ENCODE assay signal across 8 mouse cellular contexts in genomic region chr10:54169320-54169719, GRCm38 (mm10).
DNase-seq lines count a peak whose midpoint lies in the region; ATAC-seq and TF ChIP-seq lines count a peak whose summit lies in the region.
"Had no signal": no experiment of that assay in that cellular context is flagged by ENCODE, and none has a peak within 500 bp of the region (broad histone marks: within the 10 kb centered on the region; RNA-seq: fewer than 3 reads in every experiment).

No protein-coding gene starts in this region.

- no peak overlapping the region for H3K4me3 ChIP-seq in kidney, adult 2 months (ENCODE audit: insufficient read depth, low read depth, low read length)
- H3K4me3 ChIP-seq: embryonic facial prominence, embryonic 15.5 days had no signal

- H3K36me3 ChIP-seq in kidney, adult 2 months (ENCODE audit: control insufficient read depth, insufficient read depth, low read length): no peaks in the 10 kb centered on the region
- H3K36me3 ChIP-seq: embryonic facial prominence, embryonic 15.5 days had no signal

- WGBS in kidney, adult 2 months: 64% methylated on average over 7 of the region's 7 CpGs

- no peaks in the 10 kb centered on the region for H3K27me3 ChIP-seq in kidney, adult 2 months (replicated peaks; ENCODE audit: control insufficient read depth, insufficient read depth, low read length)
- H3K27me3 ChIP-seq: embryonic facial prominence, embryonic 15.5 days had no signal

- no peak for ATAC-seq in frontal cortex, adult (ENCODE audit: low TSS enrichment)

- intact Hi-C loops in left cerebral cortex, postnatal 4 days (cut with DNase I): no loop called here
- intact Hi-C loops in left cerebral cortex, postnatal 10 days (cut with DNase I): no loop called here

- no peak overlapping the region for H3K27ac ChIP-seq in kidney, adult 2 months (ENCODE audit: insufficient read depth, low read depth, low read length)
- H3K27ac ChIP-seq: embryonic facial prominence, embryonic 15.5 days had no signal

- TF ChIP-seq POLR2A in kidney, adult 2 months (IDR thresholded peaks at IDR 0.05; ENCODE audit: low read depth, low read length): no peak

- TF ChIP-seq CTCF in kidney, adult 2 months (conservative IDR thresholded peaks at IDR 0.05; ENCODE audit: insufficient read depth, insufficient read length, low read depth, low read length): no peak

- no peaks in the 10 kb centered on the region for H3K4me1 ChIP-seq in kidney, adult 2 months (ENCODE audit: control insufficient read depth, insufficient read depth, low read length)

- DNase-seq in left cerebral cortex, postnatal 4 days: peak; percentile 40
- no peak for DNase-seq in left cerebral cortex, postnatal 10 days (ENCODE audit: extremely low spot score in 1 of 2, low spot score in 2 of 2)
- DNase-seq in brain, adult 2 months (ENCODE audit: low read depth, low spot score): peak; percentile 36
- peak; percentile 10 for DNase-seq in cerebellum, adult 9-11 months
- DNase-seq in layer of hippocampus, adult 9-10 months (ENCODE audit: low spot score): peak; percentile 10
- DNase-seq in kidney, adult 2 months: no peak

Comparison
In these comparisons a context has a peak if more than half of its experiments do, and no peak if none do; other contexts are left out.
1. DNase-seq: peak in left cerebral cortex, postnatal 4 days (single experiment), brain, adult 2 months (single experiment), cerebellum, adult 9-11 months (single experiment) and layer of hippocampus, adult 9-10 months (single experiment); none in left cerebral cortex, postnatal 10 days (0 of 2) and kidney, adult 2 months (single experiment).